Mouse (Mus musculus) heart, postnatal 10 days (tissue): ENCODE measurements at regions not wholly inside any gene's neighbourhood (a gene's known extent, or its start where the extent isn't known, plus 50 kb on each side); places are given as distances from the start of the nearest gene placed in this dataset.

Experiments used
- DNase-seq, 2 experiments: peaks; one replicate each; pipeline ENCODE4 v3.0.0; 2021
- intact Hi-C: fragments of 180-260 bp; cut with DNase I; formaldehyde crosslinking; loops from one replicate; pipeline ENCODE4 v1.15.1; 2025

DNA sequence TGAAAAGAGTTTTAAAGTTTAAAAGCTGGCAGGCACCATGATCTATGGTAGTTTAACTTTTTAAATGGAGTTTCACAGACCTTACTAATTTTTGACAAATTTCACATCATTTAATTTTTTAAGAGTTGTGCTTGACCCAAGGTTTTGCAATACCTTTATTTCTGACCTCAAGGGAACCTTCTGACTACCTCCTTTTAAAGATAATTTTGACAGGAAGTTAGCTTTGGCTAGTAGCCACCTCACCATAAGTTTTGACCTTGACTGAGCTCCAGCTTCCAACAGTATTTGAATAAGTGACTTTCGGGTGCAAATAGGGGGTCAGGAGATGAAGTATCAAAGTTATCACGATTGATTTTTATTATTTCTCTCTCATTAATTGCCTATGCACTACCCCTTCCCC is 149.9 kb downstream of the Rpl36a-ps1 start:
- DNase-seq: no peak
- intact Hi-C loops: no loop called here

- no peak for DNase-seq
- intact Hi-C loops: no loop called here
These were observed 159.8 kb downstream of the Rpl36a-ps1 start for GRCm38 (mm10) chr14:98834316-98834715.

DNA sequence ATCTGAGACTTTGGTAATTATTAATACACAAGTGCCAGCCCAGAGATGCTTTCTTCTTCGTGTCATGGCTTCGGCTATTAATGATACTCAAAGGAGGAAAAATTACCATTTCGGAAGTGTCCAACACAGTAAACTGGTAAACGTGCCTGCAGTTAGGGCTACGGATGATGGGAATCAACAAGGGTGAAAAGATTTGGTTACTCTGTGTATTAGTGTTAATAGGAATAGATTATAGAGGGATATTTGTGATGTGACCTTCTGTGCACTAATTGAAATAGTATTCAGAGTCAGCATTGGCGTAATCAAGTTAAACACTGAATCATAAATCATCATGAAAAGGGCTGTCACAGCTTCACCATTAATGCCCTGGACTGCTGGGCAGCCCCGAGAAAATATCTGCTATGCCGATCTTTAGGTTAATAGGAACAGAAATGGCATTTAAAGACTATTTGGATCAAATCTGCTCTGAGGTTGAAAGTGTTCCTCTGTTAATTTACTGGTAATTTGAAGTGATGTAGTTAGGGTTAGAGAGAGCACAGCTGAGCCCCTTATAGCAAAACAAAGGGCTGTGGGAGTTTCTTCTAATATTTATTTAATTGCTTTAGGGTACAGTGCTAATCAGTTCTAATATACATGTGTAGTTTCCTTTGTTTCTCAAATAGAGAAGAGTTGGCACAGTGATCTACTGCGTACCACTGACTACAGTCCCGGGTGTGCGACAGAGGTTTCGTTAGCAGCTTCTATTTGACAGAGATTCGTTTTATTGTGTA is 160.7 kb downstream of the Rpl36a-ps1 start:
- DNase-seq: no peak
- intact Hi-C loops: no loop called here

GRCm38 (mm10) chr14:98832401-98832800 is 161.7 kb downstream of the Rpl36a-ps1 start:
- intact Hi-C loops: no loop called here
- DNase-seq: no peak

DNA sequence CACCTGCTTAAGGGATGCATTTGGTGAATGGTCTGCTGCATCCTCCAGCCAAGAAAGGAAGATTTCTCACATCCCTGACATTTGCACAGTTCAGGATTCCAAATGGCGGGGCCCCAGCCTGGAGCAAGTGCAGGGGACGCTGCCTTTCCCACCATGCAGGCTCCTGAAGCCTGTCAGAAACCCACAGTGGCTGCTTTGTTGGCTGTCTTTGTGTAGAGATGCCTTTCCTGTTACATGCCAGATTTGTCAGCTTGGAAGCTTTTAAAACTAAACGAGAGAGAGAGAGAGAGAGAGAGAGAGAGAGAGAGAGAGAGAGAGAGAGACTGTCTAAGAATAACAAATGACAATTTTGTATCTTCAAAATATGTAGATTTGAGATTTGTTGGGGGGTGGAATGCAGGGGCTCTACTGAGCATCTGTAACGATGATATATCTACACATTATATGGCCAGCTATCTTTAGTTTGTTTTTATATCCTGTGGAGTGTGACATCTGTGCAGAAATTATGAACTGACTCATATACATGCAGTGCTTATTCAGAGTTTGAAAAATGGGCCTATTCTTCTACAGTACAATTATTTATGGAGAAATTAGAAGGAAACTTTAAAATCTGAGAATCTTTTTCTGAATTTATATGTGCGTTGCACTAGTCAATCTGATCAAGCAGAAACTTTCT is 164.0 kb downstream of the Rpl36a-ps1 start:
- intact Hi-C loops: no loop called here
- DNase-seq: no peak

GRCm38 (mm10) chr14:98827490-98827889 is 166.6 kb downstream of the Rpl36a-ps1 start:
- DNase-seq: no peak
- intact Hi-C loops: no loop called here

DNA sequence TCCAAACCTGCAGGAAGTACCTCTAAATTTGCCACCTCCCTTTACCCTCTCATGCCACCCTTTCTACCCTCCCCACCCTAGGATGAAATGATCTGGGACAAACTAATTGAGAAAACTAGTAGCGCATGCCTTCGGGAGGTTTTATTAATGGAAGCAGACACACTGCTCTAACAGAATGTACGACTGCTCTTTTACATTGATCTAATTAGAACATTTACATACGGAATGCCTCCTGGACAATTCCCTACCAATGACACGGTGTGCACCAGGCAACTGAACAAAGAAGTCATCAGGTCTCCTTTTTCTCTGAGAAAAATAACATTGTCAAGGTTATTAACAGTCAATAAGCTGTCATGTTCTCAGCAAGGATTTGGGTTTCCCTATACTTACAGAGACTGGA is 180.5 kb downstream of the Rpl36a-ps1 start:
- DNase-seq: no peak
- intact Hi-C loops: no loop called here

GRCm38 (mm10) chr14:98810259-98811042 is 183.7 kb downstream of the Rpl36a-ps1 start:
- intact Hi-C loops: no loop called here
- DNase-seq: peak; percentile 41 to 43

GRCm38 (mm10) chr14:98808117-98808516 is 186.0 kb downstream of the Rpl36a-ps1 start:
- no peak for DNase-seq
- intact Hi-C loops: no loop called here

DNA sequence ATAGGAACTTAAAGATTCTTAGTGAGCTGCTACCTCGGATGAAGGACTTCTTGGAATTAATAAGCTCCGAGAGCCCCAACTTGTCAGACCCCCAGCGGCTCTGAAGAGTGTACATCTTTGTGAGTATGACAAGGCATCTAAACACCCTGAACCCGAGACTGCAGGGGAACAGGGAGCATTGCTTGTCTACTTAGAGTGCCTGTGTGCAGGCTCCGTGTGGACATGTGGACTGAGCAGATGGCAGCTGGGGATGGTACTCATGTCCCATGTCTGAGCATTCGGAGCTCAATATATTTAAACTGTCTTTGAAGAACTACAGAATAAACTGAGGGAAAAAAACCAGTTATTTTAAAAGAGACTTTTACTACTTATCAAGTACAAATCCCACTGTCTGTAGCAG is 189.1 kb downstream of the Rpl36a-ps1 start:
- DNase-seq: no peak
- intact Hi-C loops: no loop called here

DNA sequence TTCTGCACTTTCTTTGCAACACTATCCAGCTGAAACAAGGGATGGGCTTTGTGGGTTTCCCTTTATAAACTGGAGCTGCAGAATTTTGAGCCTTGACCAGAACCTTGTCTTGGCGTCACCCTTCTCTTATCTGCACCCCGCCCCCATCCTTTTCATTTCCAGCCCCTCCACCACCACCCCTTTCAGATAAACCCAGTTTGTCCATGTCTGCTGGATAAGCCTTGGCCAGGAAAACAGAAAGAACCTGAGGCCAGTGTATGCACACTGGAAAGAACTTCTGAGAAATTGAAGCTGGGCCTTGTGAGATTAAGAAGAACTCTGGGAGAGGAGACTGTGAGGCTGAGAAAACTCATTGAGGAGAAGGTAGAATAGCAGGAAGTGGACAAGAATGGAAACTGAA is 192.8 kb downstream of the Rpl36a-ps1 start:
- DNase-seq: no peak
- intact Hi-C loops: no loop called here

DNA sequence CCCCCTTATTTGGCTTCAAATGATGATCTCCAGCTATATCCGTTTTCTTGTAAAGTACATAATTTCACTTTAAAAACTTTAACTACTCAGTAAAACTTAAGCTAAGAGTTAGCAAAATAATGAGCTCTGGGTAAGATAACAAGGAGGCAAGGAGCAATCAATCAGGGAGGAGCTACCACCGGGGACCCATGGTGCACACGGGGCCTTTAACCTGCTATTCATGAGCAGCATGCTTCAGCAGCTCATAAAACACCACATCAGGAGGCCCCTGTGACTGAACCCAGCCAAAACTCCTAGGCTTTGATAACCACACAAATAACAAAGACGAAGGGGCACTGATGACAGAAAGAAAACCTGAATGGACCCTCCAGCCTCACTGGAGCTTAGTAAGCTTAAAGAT is 202.1 kb downstream of the Rpl36a-ps1 start:
- DNase-seq: no peak
- intact Hi-C loops: no loop called here

- DNase-seq: no peak
- intact Hi-C loops: no loop called here
These were observed 202.7 kb downstream of the Rpl36a-ps1 start for GRCm38 (mm10) chr14:98791232-98791906.

GRCm38 (mm10) chr14:98789794-98790193 is 204.3 kb downstream of the Rpl36a-ps1 start:
- intact Hi-C loops: no loop called here
- no peak for DNase-seq

GRCm38 (mm10) chr14:98781711-98782110 is 212.4 kb downstream of the Rpl36a-ps1 start:
- intact Hi-C loops: no loop called here
- DNase-seq: no peak

GRCm38 (mm10) chr14:98772080-98772479 is 222.0 kb downstream of the Rpl36a-ps1 start:
- no peak for DNase-seq
- intact Hi-C loops: no loop called here

- no peak for DNase-seq
- intact Hi-C loops: no loop called here
These were observed 225.3 kb downstream of the Rpl36a-ps1 start for GRCm38 (mm10) chr14:98768845-98769244.

GRCm38 (mm10) chr14:98767481-98767880 is 226.6 kb downstream of the Rpl36a-ps1 start:
- no peak for DNase-seq
- intact Hi-C loops: no loop called here

GRCm38 (mm10) chr14:98765358-98765757 is 228.8 kb downstream of the Rpl36a-ps1 start:
- intact Hi-C loops: no loop called here
- DNase-seq: no peak

GRCm38 (mm10) chr14:98750766-98751165 is 243.4 kb downstream of the Rpl36a-ps1 start:
- DNase-seq: no peak
- intact Hi-C loops: no loop called here
